Mouse (Mus musculus) heart, embryonic 16.5 days (tissue): ENCODE results near the gene Cebpg. TPM values are rescaled to one million over a fixed set of nuclear protein-coding genes. Genes with fewer than 3 reads are reported as not detected.

Source experiments
- ATAC-seq: fragments of 200-750 bp; cut with Nextera tagmentation; replicated peaks from 2 replicates; pipeline ENCODE4 v1.8.0; 2017; ENCODE audit warnings: moderate number of reproducible peaks; ENCODE audit not compliant: insufficient read depth, low FRiP score; ENCODE audit errors: extremely low read depth
- H3K27ac ChIP-seq: fragments of 300-500 bp; sonication (generic); 2 replicates; pipeline ENCODE4 v1.5.1; 2014; ENCODE audit warnings: mild to moderate bottlenecking, low read length, control low read depth, moderate library complexity
- H3K27me3 ChIP-seq: fragments of 300-500 bp; sonication (generic); 2 replicates; pipeline ENCODE4 v1.6.1; 2014; ENCODE audit warnings: low read length, mixed read lengths; ENCODE audit not compliant: control insufficient read depth, insufficient read depth
- H3K36me3 ChIP-seq: fragments of 300-500 bp; sonication (generic); 2 replicates; pipeline ENCODE4 v1.6.1; 2014; ENCODE audit not compliant: control insufficient read depth, insufficient read depth
- H3K4me1 ChIP-seq: fragments of 300-500 bp; sonication (generic); 2 replicates; pipeline ENCODE4 v1.6.1; 2014; ENCODE audit warnings: low read length, mixed read lengths; ENCODE audit not compliant: control insufficient read depth, insufficient read depth
- H3K4me2 ChIP-seq: fragments of 300-500 bp; sonication (generic); 2 replicates; pipeline ENCODE4 v1.6.1; 2014; ENCODE audit warnings: low read depth, mild to moderate bottlenecking, control low read depth, low read length
- H3K4me3 ChIP-seq: fragments of 300-500 bp; sonication (generic); 2 replicates; pipeline ENCODE4 v1.5.1; 2014; ENCODE audit warnings: mild to moderate bottlenecking, control low read depth, low read length
- H3K9ac ChIP-seq: fragments of 300-500 bp; sonication (generic); 2 replicates; pipeline ENCODE4 v1.6.1; 2014; ENCODE audit warnings: low read length, control low read depth
- H3K9me3 ChIP-seq: fragments of 300-500 bp; sonication (generic); replicated peaks from 2 replicates; pipeline ENCODE4 v1.6.1; 2016; ENCODE audit warnings: low read length; ENCODE audit not compliant: control insufficient read depth
- WGBS: fragments of 180-500 bp; shearing (Covaris S2); extraction: QIAGEN DNeasy Blood & Tissue Kit; methylation state at CpG from one replicate; pipeline ENCODE4 v1.1.7; 2014; 5-methylcytosine and 5-hydroxymethylcytosine counted together
- polyA plus RNA-seq: library from polyadenylated mRNA; unstranded; fragments of >200 nt; fragmentation: Nextera tagmentation; extraction: Ambion mirVana; gene quantifications from 2 replicates; pipeline ENCODE4 v1.2.1, GENCODE M21; 2015

The Cebpg gene
- polyA plus RNA-seq, 1 experiment from 2014 or later, result 19.8 TPM

DNA sequence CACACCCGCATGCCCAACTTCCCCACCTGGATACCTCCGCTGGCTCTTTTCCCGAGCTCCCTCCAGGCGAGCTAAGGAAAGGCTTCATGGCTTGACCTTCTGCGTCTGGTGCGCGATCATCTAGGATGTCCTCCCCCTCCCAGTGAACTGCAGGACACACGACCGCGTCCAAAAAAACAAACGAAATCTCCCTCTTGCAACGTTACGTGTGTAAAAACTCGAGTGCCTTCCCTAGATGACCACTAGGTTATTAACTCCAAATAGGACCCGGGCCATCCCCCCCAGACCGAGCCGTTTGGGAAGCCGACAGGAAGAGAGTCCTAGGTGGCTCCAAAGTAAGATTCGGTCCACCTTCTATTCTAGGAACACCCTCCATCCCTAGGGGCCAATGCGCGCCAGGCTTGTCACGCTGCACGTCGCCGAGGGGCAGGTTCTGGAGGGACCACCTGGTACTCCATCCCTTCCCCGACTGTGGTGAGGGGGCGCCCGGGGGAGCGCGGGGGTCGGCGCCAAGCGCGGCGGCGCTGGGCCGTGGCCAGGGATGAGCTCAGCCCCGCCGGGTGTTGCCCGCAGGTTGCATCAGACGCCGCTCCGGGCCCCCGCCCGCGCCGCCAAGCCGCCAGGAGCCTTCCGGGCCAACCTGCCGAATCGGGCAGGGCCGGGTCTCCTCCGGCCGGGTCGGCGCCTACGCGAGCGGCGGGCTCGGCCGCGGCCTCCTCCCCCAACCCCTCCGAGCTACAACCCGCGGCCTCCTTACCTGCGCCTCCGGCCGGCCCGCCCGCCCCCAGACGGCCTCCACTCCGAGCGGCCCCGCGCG is 546 bp downstream of the Cebpg start:
- Histone ChIP-seq H3K9ac (peak overlapping the region; percentile 82), H3K4me1 (peaks cover 16% of the 10 kb centered on the region), H3K36me3 (no peaks in the 10 kb centered on the region; the same call in 1 of the 2 replicates), H3K4me2 (peak overlapping the region; percentile 79), H3K4me3 (peak overlapping the region; percentile 75), H3K27ac (peak overlapping the region; percentile 80), H3K27me3 (no peaks in the 10 kb centered on the region), H3K9me3 (0 out of 2 replicates have a peak, but pooled peaks cover 2% of the 10 kb centered on the region)
- under 1% methylated on average over 75 of the region's 77 CpGs for WGBS
- ATAC-seq, result peak; percentile 77

DNA sequence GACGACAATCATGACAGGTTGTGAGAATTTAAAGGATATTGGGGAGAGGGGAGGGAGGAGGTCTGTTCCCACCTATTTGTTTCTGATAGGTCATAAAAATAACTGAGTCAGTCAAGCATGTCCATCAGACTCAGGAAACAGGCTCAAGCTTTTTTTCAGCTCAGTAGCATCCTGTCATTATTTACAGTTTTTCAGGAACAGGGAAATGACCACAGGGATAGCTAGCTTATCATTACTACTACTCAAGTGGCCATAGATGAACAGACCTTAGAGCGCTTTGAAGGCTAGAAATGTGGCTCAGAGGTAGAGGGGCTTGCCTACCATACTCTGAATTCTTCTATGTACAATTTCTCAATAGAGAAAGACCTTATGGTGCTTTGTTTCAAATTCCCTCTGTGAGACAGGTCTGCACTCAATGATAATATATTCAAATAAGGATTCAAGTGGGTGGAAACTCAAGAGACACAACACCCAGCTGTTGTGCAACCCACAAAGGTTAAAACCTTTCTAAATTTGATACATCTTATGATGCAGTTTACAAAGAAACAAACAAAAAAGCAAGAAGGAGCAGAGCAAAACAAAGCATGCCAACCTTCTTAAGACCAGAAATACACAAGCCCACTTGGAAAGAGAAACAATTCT is 1.3 kb downstream of the Cebpg start:
- H3K4me2 ChIP-seq, result peak overlapping the region; percentile 79
- 0 out of 2 replicates have a peak, but pooled peaks cover 2% of the 10 kb centered on the region for H3K9me3 ChIP-seq
- no peak for ATAC-seq
- H3K4me3 ChIP-seq, result peak overlapping the region; percentile 75
- peaks cover 16% of the 10 kb centered on the region for H3K4me1 ChIP-seq
- H3K36me3 ChIP-seq, result peaks cover 7% of the 10 kb centered on the region
- H3K27me3 ChIP-seq, result no peaks in the 10 kb centered on the region
- 51% methylated on average over 2 of the region's 2 CpGs for WGBS
- peak overlapping the region; percentile 82 for H3K9ac ChIP-seq
- H3K27ac ChIP-seq, result peak overlapping the region; percentile 80

DNA sequence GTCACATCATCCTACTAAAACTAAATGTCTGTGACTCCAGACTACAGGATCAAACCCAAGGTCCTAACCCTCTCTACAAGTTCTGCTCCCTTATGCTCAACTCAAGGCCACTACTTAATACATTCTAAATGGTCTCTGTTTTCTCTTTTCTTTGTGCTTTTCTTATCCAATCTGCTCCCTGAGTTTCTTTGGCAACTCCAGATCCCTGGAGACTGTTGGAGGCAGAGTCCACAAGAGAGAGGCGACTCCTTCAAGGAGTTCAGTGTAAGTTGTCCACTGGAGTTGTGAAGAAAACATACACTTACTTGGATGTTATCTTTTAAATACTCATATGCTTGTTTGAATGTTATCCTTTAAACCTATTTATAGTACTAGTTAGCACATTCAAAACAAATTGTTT is 2.1 kb downstream of the Cebpg start:
- H3K27me3 ChIP-seq, result no peaks in the 10 kb centered on the region
- H3K9me3 ChIP-seq, result no peaks in the 10 kb centered on the region
- H3K4me2 ChIP-seq, result no peak overlapping the region
- no peak overlapping the region for H3K4me3 ChIP-seq
- H3K27ac ChIP-seq, result no peak overlapping the region
- H3K4me1 ChIP-seq, result peaks cover 16% of the 10 kb centered on the region
- H3K36me3 ChIP-seq, result peaks cover 8% of the 10 kb centered on the region
- no peak for ATAC-seq
- H3K9ac ChIP-seq, result no peak overlapping the region
- WGBS, result 69% methylated on average over 1 of the region's 1 CpGs

GRCm38 (mm10) chr7:35053161-35053560 is 3.2 kb downstream of the Cebpg start:
- H3K27ac ChIP-seq, result no peak overlapping the region
- WGBS, result 91% methylated on average over 3 of the region's 3 CpGs
- no peak overlapping the region for H3K9ac ChIP-seq

GRCm38 (mm10) chr7:35050540-35050939 is 5.8 kb downstream of the Cebpg start:
- Histone ChIP-seq H3K4me1 (peaks cover 10% of the 10 kb centered on the region), H3K27me3 (no peaks in the 10 kb centered on the region), H3K27ac (no peak overlapping the region), H3K4me2 (no peak overlapping the region), H3K9me3 (no peaks in the 10 kb centered on the region), H3K36me3 (peaks cover 17% of the 10 kb centered on the region), H3K4me3 (no peak overlapping the region), H3K9ac (no peak overlapping the region)
- WGBS, result 92% methylated on average over 12 of the region's 12 CpGs
- ATAC-seq, result no peak

More at GRCm38 (mm10) chr7:35053161-35053560, 3.2 kb downstream of the Cebpg start:
- no peak overlapping the region for H3K4me3 ChIP-seq
- no peaks in the 10 kb centered on the region for H3K27me3 ChIP-seq
- no peaks in the 10 kb centered on the region for H3K9me3 ChIP-seq
- H3K36me3 ChIP-seq, result peaks cover 8% of the 10 kb centered on the region
- H3K4me2 ChIP-seq, result no peak overlapping the region
- no peak for ATAC-seq
- H3K4me1 ChIP-seq, result peaks cover 16% of the 10 kb centered on the region

DNA sequence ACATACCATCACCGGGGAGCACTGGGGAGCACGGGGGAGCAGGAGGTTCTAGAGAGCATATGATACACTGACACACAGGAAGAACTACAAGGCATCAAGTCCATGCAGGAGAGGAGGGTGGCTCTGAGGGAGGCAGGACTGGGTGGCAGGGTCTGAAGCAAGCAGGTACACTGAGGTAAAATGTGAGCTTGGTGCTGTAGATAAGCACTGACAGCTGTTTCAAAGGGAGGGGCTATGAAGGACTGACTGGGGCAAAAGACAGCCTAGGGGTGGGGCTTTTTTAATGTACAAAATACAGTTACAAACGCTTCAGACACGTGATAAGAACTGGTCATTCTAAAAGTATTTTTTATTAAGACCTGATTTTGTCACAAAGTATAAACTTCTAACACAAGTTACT is 10.3 kb downstream of the Cebpg start:
- 84% methylated on average over 4 of the region's 4 CpGs for WGBS
- peaks cover 33% of the 10 kb centered on the region for H3K36me3 ChIP-seq
- ATAC-seq, result no peak

GRCm38 (mm10) chr7:35044719-35045118 is 11.7 kb downstream of the Cebpg start:
- Histone ChIP-seq H3K4me3 (no peak overlapping the region), H3K9ac (no peak overlapping the region), H3K9me3 (no peaks in the 10 kb centered on the region), H3K36me3 (peaks cover 25% of the 10 kb centered on the region), H3K27ac (no peak overlapping the region), H3K4me2 (no peak overlapping the region), H3K4me1 (no peaks in the 10 kb centered on the region), H3K27me3 (no peaks in the 10 kb centered on the region)
- WGBS, result 80% methylated on average over 2 of the region's 2 CpGs
- no peak for ATAC-seq

More for the DNA sequence above, 10.3 kb downstream of the Cebpg start:
- Histone ChIP-seq H3K27me3 (no peaks in the 10 kb centered on the region), H3K4me2 (no peak overlapping the region), H3K9me3 (no peaks in the 10 kb centered on the region), H3K4me1 (no peaks in the 10 kb centered on the region), H3K4me3 (no peak overlapping the region), H3K27ac (no peak overlapping the region), H3K9ac (no peak overlapping the region)

DNA sequence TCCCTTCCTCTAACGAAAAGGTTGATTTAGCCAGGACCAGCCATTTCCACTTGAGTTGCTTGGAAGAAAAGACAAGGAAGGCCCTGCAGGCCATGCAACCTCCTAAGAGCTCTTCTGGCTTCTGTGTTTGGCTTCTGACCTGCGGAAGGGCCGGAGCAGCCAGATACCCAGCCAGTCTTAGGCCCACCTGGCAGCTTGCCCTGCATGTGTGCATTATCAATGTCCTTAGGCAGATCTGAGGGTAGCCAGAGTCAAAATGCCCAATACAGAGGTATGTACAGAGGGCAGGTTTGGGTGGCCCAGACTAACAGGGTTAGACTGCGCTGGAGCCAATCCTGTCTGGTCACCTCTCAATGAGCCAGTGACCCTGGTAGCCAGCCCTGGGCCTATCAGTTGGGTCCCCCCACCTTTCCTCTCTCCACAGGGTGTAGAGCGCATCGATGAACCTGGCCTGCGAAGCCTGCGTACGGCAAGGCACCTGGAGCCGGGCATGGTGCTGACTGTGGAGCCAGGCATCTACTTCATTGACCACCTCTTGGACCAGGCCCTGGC is 13.0 kb downstream of the Cebpg start:
- Histone ChIP-seq H3K4me3 (no peak overlapping the region), H3K4me1 (no peaks in the 10 kb centered on the region), H3K4me2 (no peak overlapping the region), H3K27ac (no peak overlapping the region), H3K9me3 (no peaks in the 10 kb centered on the region), H3K27me3 (no peaks in the 10 kb centered on the region), H3K36me3 (peaks cover 25% of the 10 kb centered on the region), H3K9ac (no peak overlapping the region)
- no peak for ATAC-seq
- WGBS, result 92% methylated on average over 10 of the region's 10 CpGs

GRCm38 (mm10) chr7:35042759-35043217 is 13.6 kb downstream of the Cebpg start:
- no peaks in the 10 kb centered on the region for H3K27me3 ChIP-seq
- no peak overlapping the region for H3K4me2 ChIP-seq
- no peaks in the 10 kb centered on the region for H3K9me3 ChIP-seq
- no peak overlapping the region for H3K9ac ChIP-seq
- no peak for ATAC-seq
- H3K4me3 ChIP-seq, result no peak overlapping the region
- WGBS, result 82% methylated on average over 5 of the region's 5 CpGs
- H3K36me3 ChIP-seq, result peaks cover 25% of the 10 kb centered on the region
- no peaks in the 10 kb centered on the region for H3K4me1 ChIP-seq
- no peak overlapping the region for H3K27ac ChIP-seq
